Mouse (Mus musculus): ENCODE data around the gene Sumo2. TPM values are rescaled to one million over a fixed set of nuclear protein-coding genes. Genes with fewer than 3 reads are reported as not detected.

The Sumo2 gene
- polyA plus RNA-seq (2015; fragmentation: Nextera tagmentation; extraction: Ambion mirVana) = 917 and 959 TPM in 2 replicates

DNA sequence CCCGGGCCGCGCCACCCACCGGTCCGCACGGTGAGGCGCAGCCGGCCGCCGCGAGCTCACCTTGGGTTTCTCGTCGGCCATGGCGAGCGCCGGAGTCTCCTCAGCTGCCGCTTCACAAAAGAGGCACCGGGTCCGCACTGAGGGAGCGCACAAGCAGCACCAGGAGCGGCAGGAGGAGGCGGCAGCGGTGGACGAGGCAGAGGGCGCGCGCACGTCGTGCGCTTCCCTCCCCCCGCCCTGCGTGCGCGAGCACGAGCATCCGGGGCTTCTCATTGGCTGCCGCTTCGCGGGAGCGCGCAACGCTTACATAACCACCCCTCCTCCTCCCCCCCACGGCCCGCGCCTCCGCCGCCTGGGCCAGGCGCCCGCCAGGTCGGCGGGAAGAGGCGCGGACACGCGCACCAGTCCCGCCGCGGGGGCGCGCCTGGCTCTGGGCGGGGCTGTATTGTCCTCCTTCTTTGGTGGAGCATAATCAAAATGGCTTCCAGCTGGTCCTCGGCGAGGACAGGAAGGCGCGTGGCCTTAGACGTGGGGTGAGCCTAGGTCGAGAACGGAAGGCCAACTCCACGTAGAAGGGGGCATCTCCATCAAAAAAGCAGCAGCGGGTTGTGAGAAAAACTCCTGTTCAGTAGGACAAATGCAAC, at the start of gene Sumo2:
Gene Sumo2, minus strand, starts transcription at position 239 of the 644 bp plus-strand sequence.
- no peaks in the 10 kb centered on the region for H3K9me3 ChIP-seq
- H3K27me3 ChIP-seq = no peaks in the 10 kb centered on the region
- H3K27ac ChIP-seq (replicated peaks) = peak within 1 kb of the TSS; percentile 99
- H3K4me3 ChIP-seq = peak within 1 kb of the TSS; percentile 90
- H3K36me3 ChIP-seq = peaks cover 26% of the 10 kb centered on the region
- under 1% methylated on average over 49 of the region's 70 CpGs for WGBS
- peak within 1 kb of the TSS; percentile 87 for H3K9ac ChIP-seq
- peak within 1 kb of the TSS; percentile 81 for H3K4me2 ChIP-seq
- peak; percentile 90 for ATAC-seq (ENCODE audit: low FRiP score, low read depth)
- H3K4me1 ChIP-seq (replicated peaks) = peaks cover 33% of the 10 kb centered on the region

DNA sequence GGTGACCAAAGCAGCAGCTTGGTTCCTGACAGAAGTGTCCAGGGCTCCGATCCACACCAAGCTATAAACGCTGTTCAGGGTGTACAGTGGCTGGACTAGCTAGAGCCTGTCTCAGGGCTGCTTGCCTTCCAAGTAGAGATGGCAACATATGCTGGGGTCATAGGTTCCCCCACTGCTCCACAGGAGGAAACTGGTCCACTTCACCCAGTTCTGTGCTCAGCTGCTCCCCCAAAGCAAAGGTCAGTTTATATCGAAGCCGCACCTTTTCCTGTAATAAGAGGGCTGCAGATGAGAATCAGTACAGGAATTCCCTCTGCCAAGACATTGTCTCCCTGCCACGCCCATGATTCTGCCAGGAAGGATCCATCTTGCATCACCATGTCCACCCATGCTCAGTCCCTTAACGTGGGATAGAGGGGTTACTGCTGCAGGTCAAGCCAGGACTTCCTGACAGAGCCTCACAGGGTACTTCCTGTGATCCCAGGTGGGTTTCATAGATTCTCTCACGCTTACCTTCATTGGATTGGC, 49.6 kb upstream of the Sumo2 start:
- H3K27ac ChIP-seq (replicated peaks) = no peak overlapping the region
- H3K4me1 ChIP-seq (replicated peaks) = no peaks in the 10 kb centered on the region
- no peak for ATAC-seq (ENCODE audit: low FRiP score, low read depth)
- H3K27me3 ChIP-seq = no peaks in the 10 kb centered on the region
- 91% methylated on average over 7 of the region's 7 CpGs for WGBS
- peaks cover 96% of the 10 kb centered on the region for H3K36me3 ChIP-seq
- H3K9me3 ChIP-seq = no peaks in the 10 kb centered on the region
- H3K9ac ChIP-seq = no peak overlapping the region
- no peak overlapping the region for H3K4me3 ChIP-seq
- no peak overlapping the region for H3K4me2 ChIP-seq

DNA sequence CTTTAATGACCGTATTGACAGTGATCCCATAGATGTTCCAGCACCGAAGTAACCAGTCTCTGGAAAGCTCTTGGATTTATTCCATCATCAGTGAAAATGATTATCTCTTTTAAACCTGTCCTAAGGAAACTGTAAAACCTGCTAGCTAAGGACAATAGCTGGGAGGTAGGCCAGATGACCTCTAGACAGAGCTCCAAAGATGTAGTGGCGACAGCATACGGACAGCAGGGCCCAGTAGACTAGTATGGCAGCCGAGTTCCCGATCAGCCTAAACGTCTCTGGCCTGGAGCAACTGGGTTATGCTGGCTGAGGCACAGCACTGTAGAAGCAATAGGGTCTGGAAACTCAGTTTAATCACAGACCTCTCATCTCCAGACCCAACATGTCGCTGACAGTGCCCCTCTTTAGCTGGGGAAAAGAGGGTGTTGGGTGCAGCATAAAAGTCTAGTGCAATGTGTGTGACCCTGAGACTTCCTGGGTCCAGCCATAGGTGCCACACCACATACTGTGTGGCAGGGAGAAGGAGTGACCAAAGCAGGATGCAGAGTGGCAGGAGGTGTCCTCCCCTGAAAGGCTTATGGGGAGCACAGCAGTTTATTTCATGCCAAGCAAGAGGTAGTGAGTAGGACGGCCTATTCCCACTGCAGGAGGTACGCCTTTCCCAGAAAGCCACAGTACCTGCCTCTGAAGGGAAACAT, 48.4 kb upstream of the Sumo2 start:
- Histone ChIP-seq H3K4me3 (no peak overlapping the region), H3K27ac (replicated peaks) (no peak overlapping the region), H3K27me3 (no peaks in the 10 kb centered on the region), H3K36me3 (peaks cover 91% of the 10 kb centered on the region), H3K4me1 (replicated peaks) (no peaks in the 10 kb centered on the region), H3K9me3 (no peaks in the 10 kb centered on the region), H3K4me2 (no peak overlapping the region), H3K9ac (no peak overlapping the region)
- 86% methylated on average over 10 of the region's 10 CpGs for WGBS
- no peak for ATAC-seq (ENCODE audit: low FRiP score, low read depth)

DNA sequence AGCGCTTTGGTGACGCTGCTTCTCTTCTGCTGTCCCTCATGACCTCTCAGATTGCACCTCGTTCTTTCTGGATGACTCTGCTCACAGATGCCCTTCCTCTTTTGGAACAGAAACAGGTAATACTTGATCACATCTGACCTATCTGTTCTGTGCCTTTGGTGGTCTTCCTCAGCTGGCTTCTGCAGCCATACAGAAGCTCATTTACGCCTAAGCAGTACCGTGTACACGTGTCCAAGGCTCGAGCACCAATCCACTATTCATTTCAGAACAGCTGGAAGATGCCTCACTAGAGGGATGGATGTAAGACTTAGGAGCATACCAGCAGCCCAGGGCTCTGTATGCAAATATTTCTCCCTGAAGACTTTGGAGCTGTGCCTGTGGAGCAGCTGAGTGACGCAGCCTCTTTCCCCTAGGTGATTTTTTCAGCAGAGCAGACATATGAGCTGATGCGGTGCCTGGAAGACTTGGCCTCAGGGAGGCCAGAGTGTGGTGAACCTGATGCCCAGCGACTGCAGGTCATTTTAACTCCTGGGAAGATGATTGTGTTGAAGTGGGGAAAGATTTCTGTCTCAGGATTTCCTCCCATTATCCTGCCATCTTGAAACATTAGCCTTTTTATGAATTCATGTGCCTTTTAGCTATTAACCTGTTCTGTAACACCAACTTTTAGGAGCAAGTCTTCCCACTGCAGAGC, 47.0 kb upstream of the Sumo2 start:
- no peak overlapping the region for H3K27ac ChIP-seq (replicated peaks)
- no peaks in the 10 kb centered on the region for H3K4me1 ChIP-seq (replicated peaks)
- WGBS = 73% methylated on average over 10 of the region's 10 CpGs
- no peak overlapping the region for H3K4me3 ChIP-seq
- no peak overlapping the region for H3K4me2 ChIP-seq
- peaks cover 93% of the 10 kb centered on the region for H3K36me3 ChIP-seq
- H3K9ac ChIP-seq = no peak overlapping the region
- H3K27me3 ChIP-seq = no peaks in the 10 kb centered on the region
- H3K9me3 ChIP-seq = no peaks in the 10 kb centered on the region
- ATAC-seq (ENCODE audit: low FRiP score, low read depth) = no peak

DNA sequence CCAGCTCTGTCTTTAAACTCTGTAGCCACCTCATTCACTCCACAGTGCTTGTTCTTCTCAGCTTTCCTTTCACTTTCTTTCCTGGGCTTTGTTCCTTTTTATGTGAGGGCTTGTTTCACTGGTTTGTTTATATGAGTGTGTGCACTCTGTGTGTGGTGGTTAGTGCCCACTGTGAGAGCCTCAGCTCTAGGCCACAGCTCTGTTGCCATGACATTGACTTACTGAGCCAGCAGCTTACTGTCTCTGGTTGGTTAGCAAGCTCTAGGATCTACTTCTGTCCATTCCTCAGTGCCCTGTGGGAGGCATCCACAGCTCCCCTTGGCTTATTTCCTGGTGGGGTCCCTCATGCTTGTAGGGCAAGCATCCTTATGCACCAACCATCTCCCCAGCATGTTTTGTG, 43.0 kb upstream of the Sumo2 start:
- Histone ChIP-seq H3K27ac (replicated peaks) (no peak overlapping the region), H3K9me3 (no peaks in the 10 kb centered on the region), H3K9ac (no peak overlapping the region), H3K4me3 (no peak overlapping the region), H3K4me2 (no peak overlapping the region), H3K4me1 (replicated peaks) (no peaks in the 10 kb centered on the region), H3K27me3 (no peaks in the 10 kb centered on the region), H3K36me3 (peaks cover 62% of the 10 kb centered on the region)
- no peak for ATAC-seq (ENCODE audit: low FRiP score, low read depth)

DNA sequence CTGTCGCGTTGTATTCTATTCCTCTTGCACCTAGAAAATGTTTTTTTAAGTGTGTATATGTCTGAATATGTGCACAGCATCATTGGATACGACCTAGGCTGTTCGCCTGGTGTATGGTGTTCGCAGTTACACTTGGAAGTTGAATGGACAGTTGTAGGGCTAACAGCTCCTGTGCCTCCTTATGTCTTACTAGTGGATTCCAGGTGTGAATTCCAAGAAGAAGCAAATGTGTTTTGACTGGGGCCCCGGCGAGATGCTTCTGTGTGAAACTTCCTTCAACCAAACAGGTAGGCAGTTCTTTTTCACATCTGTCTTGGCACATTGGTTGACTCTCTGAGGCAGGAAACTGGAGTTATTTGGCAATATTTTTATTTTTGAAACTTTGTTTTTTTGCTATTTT, 28.9 kb upstream of the Sumo2 start:
- ATAC-seq (ENCODE audit: low FRiP score, low read depth) = no peak
- peak overlapping the region; percentile 64 for H3K4me3 ChIP-seq
- H3K27me3 ChIP-seq = no peaks in the 10 kb centered on the region
- no peaks in the 10 kb centered on the region for H3K9me3 ChIP-seq
- 22% methylated on average over 7 of the region's 7 CpGs for whole genome bisulfite sequencing
- H3K27ac ChIP-seq (replicated peaks) = no peak overlapping the region
- H3K36me3 ChIP-seq = peaks cover 31% of the 10 kb centered on the region
- peak overlapping the region; percentile 60 for H3K9ac ChIP-seq
- H3K4me2 ChIP-seq = peak overlapping the region; percentile 76
- peaks cover 15% of the 10 kb centered on the region for H3K4me1 ChIP-seq (replicated peaks)

DNA sequence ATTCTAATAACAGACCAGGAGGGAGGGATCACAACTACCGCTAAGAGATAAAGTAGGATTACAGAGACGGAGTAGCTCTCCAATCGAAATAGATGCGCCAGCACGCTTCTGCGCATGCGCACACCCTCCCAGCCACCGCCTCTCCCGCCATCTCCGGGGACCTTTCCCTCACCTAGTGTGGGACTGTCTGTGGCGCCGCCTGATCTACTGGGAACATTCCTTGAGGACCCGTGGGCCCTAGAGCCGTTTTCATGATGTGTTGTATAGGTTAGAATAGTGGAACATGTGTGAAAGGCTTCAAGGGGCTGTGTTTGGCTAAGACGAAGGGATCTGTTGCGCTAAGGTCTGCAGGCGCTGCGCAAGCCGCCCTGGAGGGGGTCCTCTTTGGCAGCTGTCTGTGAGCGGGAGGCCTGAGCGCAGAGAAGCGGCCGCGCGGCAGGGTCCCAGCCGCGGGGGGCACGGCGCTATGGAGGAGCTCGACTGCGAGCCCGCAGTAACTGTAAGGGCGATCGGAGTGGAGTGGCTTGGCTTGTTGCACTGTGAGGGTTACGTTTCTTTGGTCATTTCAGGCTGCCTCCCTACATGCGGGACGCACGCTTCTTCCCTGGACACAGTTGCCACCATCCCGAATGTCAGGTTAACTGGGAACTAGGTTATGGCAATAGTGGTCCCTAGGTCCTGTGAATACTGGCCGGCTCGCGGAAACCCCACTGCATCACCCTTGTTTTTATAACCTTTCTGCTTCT, 28.2 kb upstream of the Sumo2 start, which contains the start of gene Nup85:
Gene Nup85, plus strand, starts transcription at position 371 of the 746 bp plus-strand sequence.
- peak within 1 kb of the TSS; percentile 76 for H3K4me2 ChIP-seq
- H3K9ac ChIP-seq = peak within 1 kb of the TSS; percentile 60
- ATAC-seq (ENCODE audit: low FRiP score, low read depth) = peak; percentile 92
- no peaks in the 10 kb centered on the region for H3K9me3 ChIP-seq
- peak within 1 kb of the TSS; percentile 83 for H3K27ac ChIP-seq (replicated peaks)
- H3K4me1 ChIP-seq (replicated peaks) = peaks cover 15% of the 10 kb centered on the region
- H3K4me3 ChIP-seq = peak within 1 kb of the TSS; percentile 64
- WGBS = under 1% methylated on average over 42 of the region's 42 CpGs
- H3K36me3 ChIP-seq = peaks cover 24% of the 10 kb centered on the region
- no peaks in the 10 kb centered on the region for H3K27me3 ChIP-seq

DNA sequence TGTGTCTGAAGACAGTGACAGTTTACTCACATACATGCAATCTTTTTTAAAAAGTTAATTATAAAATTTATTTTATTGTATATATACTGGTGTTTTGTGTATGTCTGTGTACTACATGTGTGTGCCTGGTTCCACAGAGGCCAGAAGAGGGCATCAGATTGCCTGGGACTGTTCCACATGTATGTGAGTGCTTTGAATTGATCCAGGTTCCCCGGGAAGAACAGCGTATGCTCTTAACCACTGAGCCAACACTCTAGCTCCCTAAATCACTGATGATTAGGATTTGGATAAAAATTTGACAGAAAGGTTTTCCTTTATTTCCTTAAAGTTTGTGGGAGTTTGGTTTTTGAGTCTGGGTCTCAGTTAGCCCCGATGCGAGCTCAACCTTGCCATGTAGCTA, 27.3 kb upstream of the Sumo2 start:
- no peak for ATAC-seq (ENCODE audit: low FRiP score, low read depth)
- Histone ChIP-seq H3K4me1 (replicated peaks) (peaks cover 15% of the 10 kb centered on the region), H3K27ac (replicated peaks) (peak overlapping the region; percentile 83), H3K4me3 (peak overlapping the region; percentile 64), H3K36me3 (peaks cover 15% of the 10 kb centered on the region), H3K27me3 (no peaks in the 10 kb centered on the region), H3K9me3 (no peaks in the 10 kb centered on the region), H3K9ac (peak overlapping the region; percentile 60), H3K4me2 (peak overlapping the region; percentile 76)
- 50% methylated on average over 4 of the region's 4 CpGs for whole genome bisulfite sequencing

DNA sequence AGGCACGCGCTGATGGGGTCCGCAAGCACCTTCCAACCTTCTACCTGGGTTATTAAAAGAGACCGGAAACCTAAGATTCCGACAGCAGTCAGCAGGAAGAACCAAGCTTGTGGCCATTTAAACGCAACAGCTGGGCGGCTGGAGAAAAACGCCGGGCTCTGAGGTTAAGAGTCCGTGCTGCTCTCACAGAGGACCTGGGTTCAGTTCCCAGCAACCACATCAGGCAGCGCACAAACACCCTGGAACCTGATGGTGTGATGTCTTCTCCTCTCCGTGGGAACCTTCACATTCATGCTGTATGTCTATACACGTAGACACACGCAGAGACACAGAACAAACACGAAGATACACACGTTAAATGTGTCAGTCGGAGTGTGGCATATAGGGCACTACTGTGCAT, 19.6 kb upstream of the Sumo2 start:
- Histone ChIP-seq H3K4me2 (no peak overlapping the region), H3K9me3 (no peaks in the 10 kb centered on the region)

DNA sequence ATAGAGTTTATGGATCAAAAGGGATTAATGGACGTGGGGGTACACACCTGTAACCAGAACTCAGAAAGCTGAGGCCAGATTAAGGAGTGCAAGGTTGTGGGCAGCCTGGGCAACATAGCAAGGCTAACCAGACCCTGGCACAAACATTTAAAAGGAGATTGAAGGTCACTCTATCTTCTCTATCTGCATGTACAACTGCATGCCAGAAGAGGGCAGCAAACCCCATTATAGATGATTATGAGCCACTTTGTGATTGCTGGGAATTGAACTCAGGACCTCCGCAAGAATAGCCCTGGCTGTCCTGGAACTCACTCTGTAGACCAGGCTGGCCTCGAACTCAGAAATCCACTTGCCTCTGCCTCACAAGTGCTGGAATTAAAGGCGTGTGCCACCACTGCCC, 16.7 kb upstream of the Sumo2 start:
- no peaks in the 10 kb centered on the region for H3K27me3 ChIP-seq
- H3K9me3 ChIP-seq = no peaks in the 10 kb centered on the region
- H3K4me2 ChIP-seq = no peak overlapping the region
- H3K9ac ChIP-seq = no peak overlapping the region
- no peak for ATAC-seq (ENCODE audit: low FRiP score, low read depth)
- H3K4me3 ChIP-seq = no peak overlapping the region
- no peak overlapping the region for H3K27ac ChIP-seq (replicated peaks)
- H3K4me1 ChIP-seq (replicated peaks) = no peaks in the 10 kb centered on the region
- WGBS = 67% methylated on average over 4 of the region's 4 CpGs
- H3K36me3 ChIP-seq = no peaks in the 10 kb centered on the region

More for the DNA sequence above, 19.6 kb upstream of the Sumo2 start:
- Histone ChIP-seq H3K27me3 (no peaks in the 10 kb centered on the region), H3K27ac (replicated peaks) (no peak overlapping the region), H3K36me3 (no peaks in the 10 kb centered on the region), H3K4me3 (no peak overlapping the region), H3K4me1 (replicated peaks) (no peaks in the 10 kb centered on the region), H3K9ac (no peak overlapping the region)
- 81% methylated on average over 17 of the region's 17 CpGs for WGBS
- no peak for ATAC-seq (ENCODE audit: low FRiP score, low read depth)

DNA sequence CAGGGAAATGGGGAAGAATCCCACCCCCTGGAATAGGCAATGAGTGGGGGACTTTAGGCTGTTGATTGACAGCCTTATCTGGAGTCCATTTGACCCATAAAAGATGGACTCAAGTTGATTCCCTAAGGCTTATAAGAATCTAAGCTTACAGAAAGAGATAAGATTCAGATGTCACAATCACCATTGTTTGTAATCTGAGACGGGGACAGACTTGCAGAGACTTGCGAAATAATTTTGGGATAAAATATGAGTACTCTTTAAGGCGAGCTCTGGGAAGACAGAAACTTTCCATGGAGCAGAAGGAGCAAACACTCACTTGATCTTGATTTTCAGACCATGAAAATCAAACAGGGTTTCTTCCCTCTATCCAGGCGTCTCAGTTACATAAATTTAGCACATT, 7.5 kb upstream of the Sumo2 start:
- no peak overlapping the region for H3K4me3 ChIP-seq
- no peaks in the 10 kb centered on the region for H3K36me3 ChIP-seq
- 88% methylated on average over 4 of the region's 4 CpGs for WGBS
- H3K27ac ChIP-seq (replicated peaks) = no peak overlapping the region
- no peaks in the 10 kb centered on the region for H3K9me3 ChIP-seq
- ATAC-seq (ENCODE audit: low FRiP score, low read depth) = no peak
- no peaks in the 10 kb centered on the region for H3K27me3 ChIP-seq
- no peak overlapping the region for H3K4me2 ChIP-seq
- no peak overlapping the region for H3K9ac ChIP-seq
- H3K4me1 ChIP-seq (replicated peaks) = no peaks in the 10 kb centered on the region
